Mouse (Mus musculus) lung, postnatal 0 days (tissue): Measurements from ENCODE around the gene Fyb2.

Source experiments
- CTCF ChIP-seq: IDR thresholded peaks from 2 replicates; pipeline ENCODE4 v1.5.1; 2016; ENCODE audit warnings: antibody characterized with exemption, mild to moderate bottlenecking
- EP300 ChIP-seq: IDR thresholded peaks from 2 replicates; pipeline ENCODE4 v1.6.1; 2016; ENCODE audit warnings: antibody characterized with exemption, mild to moderate bottlenecking, control low read depth

DNA sequence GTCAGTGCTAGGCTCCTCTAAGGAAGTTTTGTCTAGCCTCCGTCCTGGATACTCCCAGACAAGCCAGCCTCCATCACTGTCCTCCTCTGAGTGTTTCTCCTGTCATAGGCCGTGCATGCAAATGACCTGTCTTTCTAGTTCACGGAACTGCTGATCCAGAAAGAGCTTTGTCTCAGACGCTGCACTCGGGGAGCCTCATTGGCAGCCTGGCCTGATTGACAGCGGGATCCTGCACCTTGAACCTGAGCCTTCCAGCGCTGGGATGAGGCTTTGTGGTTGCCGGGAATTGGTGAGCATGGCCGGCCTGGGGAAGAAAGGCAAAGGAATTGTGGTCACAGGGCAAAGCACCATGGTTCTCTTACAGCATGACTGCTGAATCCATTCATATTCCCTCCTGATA is 25.8 kb upstream of the Fyb2 start:
- TF ChIP-seq CTCF (no peak), EP300 (no peak)
